Mouse (Mus musculus) bone marrow macrophage, adult 2 months (primary cell): ENCODE data around the gene Tbl1x. TPM values are rescaled to one million over a fixed set of nuclear protein-coding genes. Genes with fewer than 3 reads are reported as not detected.
A peak's percentile ranks its signal among the peaks of the same experiment; 100 is the strongest.
"Not testable (repeated sequence)": the region's sequence is repeated elsewhere in the genome, so short reads cannot be mapped to it uniquely, and the experiment has no call there.

Source experiments
- H3K27ac ChIP-seq: 2 replicates; pipeline ENCODE4 v1.5.1; 2012; ENCODE audit warnings: low read depth, low read length; ENCODE audit not compliant: insufficient read depth
- H3K4me1 ChIP-seq: 2 replicates; pipeline ENCODE4 v1.6.1; 2012; ENCODE audit warnings: low read length; ENCODE audit not compliant: control insufficient read depth, insufficient read depth
- H3K4me3 ChIP-seq: 2 replicates; pipeline ENCODE4 v1.5.1; 2012; ENCODE audit warnings: mild to moderate bottlenecking, low read length, moderate library complexity; ENCODE audit not compliant: insufficient read depth
- CTCF ChIP-seq: IDR thresholded peaks from 2 replicates; pipeline ENCODE4 v1.5.1; 2012; ENCODE audit warnings: low read depth, mild to moderate bottlenecking, low read length, moderate library complexity
- POLR2A ChIP-seq: IDR thresholded peaks from 2 replicates; pipeline ENCODE4 v1.6.1; 2012; ENCODE audit warnings: mild to moderate bottlenecking, low read depth, low read length, borderline replicate concordance
- polyA plus RNA-seq: library from polyadenylated mRNA; stranded (reverse); fragments of >200 nt; gene quantifications from 2 replicates; pipeline ENCODE4 v1.2.4, GENCODE M21; 2012; ENCODE audit not compliant: missing spikeins, insufficient read depth, insufficient read length

Gene Tbl1x
- polyA plus RNA-seq, 1 experiment, result 43.8 TPM

- Histone ChIP-seq H3K27ac (peak overlapping the region; percentile 71), H3K4me3 (peak overlapping the region; percentile 63), H3K4me1 (peaks cover 15% of the 10 kb centered on the region)
- TF ChIP-seq CTCF (no peak), POLR2A (no peak)
Observed at GRCm38 (mm10) chrX:77511301-77511993, 634 bp downstream of the Tbl1x start.

- H3K27ac ChIP-seq, result peak overlapping the region; percentile 71
Observed at GRCm38 (mm10) chrX:77511994-77512485, 1.2 kb downstream of the Tbl1x start.

GRCm38 (mm10) chrX:77517274-77518085 is 6.7 kb downstream of the Tbl1x start:
- TF ChIP-seq POLR2A, result no peak
- no peak for TF ChIP-seq CTCF
- H3K4me1 ChIP-seq, result peaks cover 34% of the 10 kb centered on the region
- no peak overlapping the region for H3K27ac ChIP-seq
- no peak overlapping the region for H3K4me3 ChIP-seq

More at GRCm38 (mm10) chrX:77511994-77512485, 1.2 kb downstream of the Tbl1x start:
- TF ChIP-seq CTCF, result no peak
- no peak for TF ChIP-seq POLR2A
- peaks cover 18% of the 10 kb centered on the region for H3K4me1 ChIP-seq
- peak overlapping the region; percentile 63 for H3K4me3 ChIP-seq

- peaks cover 32% of the 10 kb centered on the region for H3K4me1 ChIP-seq
- TF ChIP-seq CTCF, result no peak
- no peak overlapping the region for H3K4me3 ChIP-seq
- H3K27ac ChIP-seq, result no peak overlapping the region
Observed at GRCm38 (mm10) chrX:77518929-77519328, 8.1 kb downstream of the Tbl1x start.

GRCm38 (mm10) chrX:77522842-77523375 is 12.1 kb downstream of the Tbl1x start:
- H3K27ac ChIP-seq, result no peak overlapping the region
- H3K4me1 ChIP-seq, result peaks cover 25% of the 10 kb centered on the region
- TF ChIP-seq POLR2A (no peak), CTCF (no peak)
- no peak overlapping the region for H3K4me3 ChIP-seq

GRCm38 (mm10) chrX:77525179-77525578 is 14.4 kb downstream of the Tbl1x start:
- Histone ChIP-seq H3K27ac (no peak overlapping the region), H3K4me3 (no peak overlapping the region), H3K4me1 (peaks cover 14% of the 10 kb centered on the region)
- TF ChIP-seq CTCF (no peak), POLR2A (no peak)

GRCm38 (mm10) chrX:77528401-77528800 is 17.6 kb downstream of the Tbl1x start:
- Histone ChIP-seq H3K27ac (no peak overlapping the region), H3K4me3 (no peak overlapping the region), H3K4me1 (peaks cover 17% of the 10 kb centered on the region)
- TF ChIP-seq CTCF (no peak), POLR2A (no peak)

GRCm38 (mm10) chrX:77530997-77531396 is 20.2 kb downstream of the Tbl1x start:
- Histone ChIP-seq H3K27ac (no peak overlapping the region), H3K4me3 (no peak overlapping the region), H3K4me1 (peaks cover 25% of the 10 kb centered on the region)
- TF ChIP-seq POLR2A (no peak), CTCF (no peak)

- no peak overlapping the region for H3K4me3 ChIP-seq
- TF ChIP-seq CTCF (no peak), POLR2A (no peak)
- peak overlapping the region; percentile 38 for H3K27ac ChIP-seq
- H3K4me1 ChIP-seq, result peaks cover 18% of the 10 kb centered on the region
Observed at GRCm38 (mm10) chrX:77533922-77534321, 23.1 kb downstream of the Tbl1x start.

GRCm38 (mm10) chrX:77539770-77540169 is 29.0 kb downstream of the Tbl1x start:
- H3K4me1 ChIP-seq, H3K27ac ChIP-seq, H3K4me3 ChIP-seq: not testable (repeated sequence)
